Mouse (Mus musculus): ENCODE results near the gene Gabra4.

DNA sequence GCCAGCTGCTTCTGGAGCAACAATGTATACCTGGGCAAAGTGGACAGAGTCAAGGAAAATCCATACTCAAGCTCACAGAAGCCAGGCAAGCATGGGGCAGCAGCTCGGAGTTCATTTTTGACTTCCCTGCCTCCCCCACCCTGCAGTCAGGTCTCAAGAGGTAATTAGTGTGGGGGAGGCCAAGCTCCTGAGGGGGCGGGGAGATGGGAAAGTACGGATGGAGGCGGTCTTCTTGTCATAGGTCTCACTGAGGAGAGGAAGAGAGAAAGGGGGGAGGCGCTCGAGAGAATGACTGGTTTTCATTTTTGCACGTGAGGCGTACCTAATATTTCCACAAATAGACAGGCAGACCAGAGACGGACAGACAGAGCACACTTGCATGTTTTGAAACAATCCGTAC is 1.3 kb downstream of the Gabra4 start:
- TF ChIP-seq POLR2A (IDR thresholded peaks at IDR 0.05; ENCODE audit: borderline replicate concordance, low read depth, low read length): no peak
- no peak for TF ChIP-seq CTCF (IDR thresholded peaks at IDR 0.05; ENCODE audit: low read depth, low read length)

All from bone marrow macrophage, adult 2 months (primary cell).